Mouse (Mus musculus) adipocyte (in vitro differentiated cells): ENCODE data around the gene Atad2b.
A peak's percentile ranks its signal among the peaks of the same experiment; 100 is the strongest.

Source experiments
- DNase-seq: peaks from one replicate; pipeline ENCODE4 v3.0.0-alpha.2; 2016; ENCODE audit warnings: low spot score

Atad2b gene

GRCm38 (mm10) chr12:5084714-5085113 lies 167.6 kb downstream of the Atad2b start:
- DNase-seq: no peak

- peak; percentile 29 for DNase-seq
Measured at GRCm38 (mm10) chr12:5087787-5088519, 170.8 kb downstream of the Atad2b start.

GRCm38 (mm10) chr12:5088639-5089038 lies 171.5 kb downstream of the Atad2b start:
- DNase-seq: no peak
